25 mouse cellular contexts compared by ENCODE assay signal in genomic region chr8:107495425-107495824, GRCm38 (mm10). TPM values are rescaled to one million over a fixed set of nuclear protein-coding genes. Genes with fewer than 3 reads are reported as not detected.
DNase-seq lines count a peak whose midpoint lies in the region; ATAC-seq and TF ChIP-seq lines count a peak whose summit lies in the region.
"Had no signal": no experiment of that assay in that cellular context is flagged by ENCODE, and none has a peak within 500 bp of the region (broad histone marks: within the 10 kb centered on the region; RNA-seq: fewer than 3 reads in every experiment).

No protein-coding gene starts in this region.

- H3K36me3 ChIP-seq in lung, embryonic 14.5 days (ENCODE audit: insufficient read depth) = no peaks in the 10 kb centered on the region
- H3K36me3 ChIP-seq in limb, embryonic 13.5 days = no peaks in the 10 kb centered on the region
- H3K36me3 ChIP-seq in heart, embryonic 11.5 days (ENCODE audit: control insufficient read depth, insufficient read depth, low read length) = no peaks in the 10 kb centered on the region
- H3K36me3 ChIP-seq: forebrain, embryonic 12.5 days had no signal

- no peak overlapping the region; the same call in 1 of the 2 replicates for H3K4me2 ChIP-seq in lung, embryonic 14.5 days
- H3K4me2 ChIP-seq in limb, embryonic 13.5 days (replicated peaks) = no peak overlapping the region
- H3K4me2 ChIP-seq in heart, embryonic 11.5 days = no peak overlapping the region
- H3K4me2 ChIP-seq: forebrain, embryonic 12.5 days; liver, embryonic 11.5 days had no signal

- H3K27me3 ChIP-seq in lung, embryonic 14.5 days (ENCODE audit: insufficient read depth, low read length) = no peaks in the 10 kb centered on the region
- H3K27me3 ChIP-seq in limb, embryonic 13.5 days = no peaks in the 10 kb centered on the region
- H3K27me3 ChIP-seq in heart, embryonic 11.5 days (ENCODE audit: control insufficient read depth, insufficient read depth, low read length) = no peaks in the 10 kb centered on the region
- H3K27me3 ChIP-seq: forebrain, embryonic 12.5 days had no signal

- DNase-seq in lung, embryonic 14.5 days = peak; percentile 72
- no peak for DNase-seq in lung, postnatal 10 days
- DNase-seq in lung, postnatal 25 days (ENCODE audit: low spot score) = peak; percentile 43
- DNase-seq in ovary, adult 18-20 months (ENCODE audit: low spot score) = no peak
- no peak for DNase-seq in neural tube, embryonic 10.5 days (ENCODE audit: extremely low spot score, low spot score)
- DNase-seq in left cerebral cortex, adult 18-20 months (ENCODE audit: low spot score in 2 of 2) = no peak
- DNase-seq: adrenal gland, postnatal 14 days; cerebellum, adult 9-11 months; gastrocnemius, postnatal 14 days; heart, adult 18-20 months; heart, postnatal 4 days; kidney, adult 8-10 months; kidney, postnatal 25 days; layer of hippocampus, adult 9-11 months; retina, postnatal 1 day; right cerebral cortex, postnatal 4 days; thymus, adult 2 months had no signal

- 56% methylated on average over 9 of the region's 9 CpGs for WGBS in lung, embryonic 14.5 days
- WGBS in limb, embryonic 13.5 days = 58% methylated on average over 9 of the region's 9 CpGs
- 76% methylated on average over 9 of the region's 9 CpGs for WGBS in heart, embryonic 11.5 days (ENCODE audit: insufficient replicate concordance)

- TF ChIP-seq CTCF in lung, embryonic 14.5 days (IDR thresholded peaks at IDR 0.05; ENCODE audit: low read depth) = no peak

- peak; percentile 80 for ATAC-seq in lung, embryonic 14.5 days (ENCODE audit: insufficient read depth)
- ATAC-seq in limb, embryonic 13.5 days (ENCODE audit: low FRiP score, low read depth) = peak; percentile 62
- ATAC-seq in heart, embryonic 11.5 days (replicated peaks; ENCODE audit: insufficient number of reproducible peaks, low FRiP score, low TSS enrichment) = no peak
- ATAC-seq: activated CD4-positive, CD25-positive, alpha-beta regulatory T cell, adult 4 months; hindbrain, embryonic 16.5 days; midbrain, embryonic 16.5 days had no signal

- H3K27ac ChIP-seq in lung, embryonic 14.5 days (ENCODE audit: low read depth) = peak overlapping the region; percentile 89
- H3K27ac ChIP-seq in limb, embryonic 13.5 days = peak overlapping the region; percentile 90
- no peak overlapping the region for H3K27ac ChIP-seq in heart, embryonic 11.5 days (ENCODE audit: low read depth, low read length)
- H3K27ac ChIP-seq: forebrain, embryonic 12.5 days had no signal

- H3K4me3 ChIP-seq in lung, embryonic 14.5 days (ENCODE audit: low read depth, low read length) = no peak overlapping the region
- no peak overlapping the region for H3K4me3 ChIP-seq in limb, embryonic 13.5 days
- H3K4me3 ChIP-seq in heart, embryonic 11.5 days (ENCODE audit: low read depth, low read length) = no peak overlapping the region
- H3K4me3 ChIP-seq: forebrain, embryonic 12.5 days had no signal

- no peak overlapping the region for H3K9ac ChIP-seq in lung, embryonic 14.5 days
- no peak overlapping the region for H3K9ac ChIP-seq in limb, embryonic 13.5 days
- no peak overlapping the region for H3K9ac ChIP-seq in heart, embryonic 11.5 days (ENCODE audit: low read depth, low read length)
- H3K9ac ChIP-seq: forebrain, embryonic 12.5 days had no signal

- H3K4me1 ChIP-seq in lung, embryonic 14.5 days (ENCODE audit: insufficient read depth) = peaks cover 25% of the 10 kb centered on the region
- H3K4me1 ChIP-seq in limb, embryonic 13.5 days = peaks cover 61% of the 10 kb centered on the region
- H3K4me1 ChIP-seq in heart, embryonic 11.5 days (ENCODE audit: control insufficient read depth, insufficient read depth, low read length) = peaks cover 16% of the 10 kb centered on the region
- H3K4me1 ChIP-seq: forebrain, embryonic 12.5 days had no signal

- H3K9me3 ChIP-seq in lung, embryonic 14.5 days (ENCODE audit: low read depth, low read length) = no peaks in the 10 kb centered on the region
- H3K9me3 ChIP-seq in limb, embryonic 13.5 days = no peaks in the 10 kb centered on the region
- H3K9me3 ChIP-seq in heart, embryonic 11.5 days (replicated peaks; ENCODE audit: control insufficient read depth, low read length) = no peaks in the 10 kb centered on the region
- H3K9me3 ChIP-seq: forebrain, embryonic 12.5 days; G1E had no signal

RNA-seq across cellular contexts. Expression of gene Wwp2, which starts 59.3 kb away (rescaled TPM):
- polyA plus RNA-seq in lung, embryonic 14.5 days (2014; fragmentation: Nextera tagmentation; extraction: Ambion mirVana) = 47.7 and 48.2 TPM in 2 replicates
- polyA plus RNA-seq in limb, embryonic 13.5 days (2015; fragmentation: Nextera tagmentation; extraction: Ambion mirVana) = 329 and 357 TPM in 2 replicates
- polyA plus RNA-seq in heart, embryonic 11.5 days (2014; fragmentation: Nextera tagmentation; extraction: Ambion mirVana) = 34.6 and 35.2 TPM in 2 replicates
- 10 to 100 TPM; 37.2 to 43.0 TPM for total RNA-seq in left cerebral cortex, adult 18-20 months (2021)

Comparison
In these comparisons a context has a peak if more than half of its experiments do, and no peak if none do; other contexts are left out.
1. DNase-seq: peak in lung, embryonic 14.5 days (single experiment) and lung, postnatal 25 days (single experiment); none in lung, postnatal 10 days (single experiment), ovary, adult 18-20 months (single experiment), neural tube, embryonic 10.5 days (single experiment) and left cerebral cortex, adult 18-20 months (0 of 2).